Mouse (Mus musculus) CH12.LX (cell line): ENCODE results near the gene Nsdhl. TPM values are rescaled to one million over a fixed set of nuclear protein-coding genes. Genes with fewer than 3 reads are reported as not detected.

Experiments
- DNase-seq: peaks from one replicate; pipeline ENCODE4 v3.0.0-alpha.2; 2013; ENCODE audit errors: extremely low read depth
- H3K27ac ChIP-seq: 2 replicates; pipeline ENCODE4 v1.5.1; 2012; ENCODE audit warnings: low read depth, mild to moderate bottlenecking, control low read depth, moderate library complexity; ENCODE audit not compliant: insufficient read depth
- H3K27me3 ChIP-seq: replicated peaks from 2 replicates; pipeline ENCODE3; 2012; ENCODE audit warnings: inconsistent platforms
- H3K36me3 ChIP-seq, 2 experiments: replicated peaks in 1 of 2; 2 replicates each; pipeline versions ENCODE3 to v1.6.1; 2012; ENCODE audit warnings: inconsistent platforms in 1 of 2, low read length in 1 of 2, mild to moderate bottlenecking in 1 of 2, mixed read lengths in 1 of 2, moderate library complexity in 1 of 2; ENCODE audit not compliant: control insufficient read depth in 1 of 2, insufficient read depth in 1 of 2
- H3K4me1 ChIP-seq, 2 experiments: 2 replicates each; pipeline ENCODE4 v1.6.1; 2012; ENCODE audit warnings: inconsistent platforms in 1 of 2, moderate library complexity in 1 of 2; ENCODE audit not compliant: insufficient read depth in 2 of 2, control insufficient read depth in 1 of 2
- H3K4me2 ChIP-seq: 2 replicates; pipeline ENCODE4 v1.6.1; 2012; ENCODE audit warnings: low read depth, mild to moderate bottlenecking, control low read depth; ENCODE audit not compliant: poor library complexity, insufficient read depth, severe bottlenecking
- H3K4me3 ChIP-seq, 3 experiments: fragments of 150-350 bp in 1 of 3; sonication (generic) in 1 of 3; replicated peaks in 1 of 3; 2 replicates each; pipeline versions ENCODE3 to v1.5.1; 2011 to 2012; ENCODE audit warnings: low read depth in 2 of 3, low read length in 2 of 3, mild to moderate bottlenecking in 2 of 3, moderate library complexity in 2 of 3, control low read depth in 1 of 3, improper control_type of control experiment in 1 of 3, inconsistent platforms in 1 of 3, mixed read lengths in 1 of 3; ENCODE audit not compliant: poor library complexity in 1 of 3
- H3K79me2 ChIP-seq: replicated peaks from 2 replicates; pipeline ENCODE4 v1.6.1; 2012; ENCODE audit warnings: mild to moderate bottlenecking, moderate library complexity; ENCODE audit not compliant: control insufficient read depth, poor library complexity, insufficient read depth, severe bottlenecking; ENCODE audit errors: extremely low read depth
- H3K9ac ChIP-seq: 2 replicates; pipeline ENCODE4 v1.6.1; 2012; ENCODE audit warnings: low read depth, mild to moderate bottlenecking, control low read depth, moderate library complexity; ENCODE audit not compliant: insufficient read depth
- H3K9me3 ChIP-seq: replicated peaks from 2 replicates; pipeline ENCODE3; 2012; ENCODE audit warnings: low read length, inconsistent platforms, mixed read lengths
- BHLHE40 ChIP-seq: IDR thresholded peaks from 2 replicates; pipeline ENCODE4 v1.6.1; 2011; ENCODE audit warnings: mild to moderate bottlenecking, low read depth, low read length, improper control_type of control experiment
- CTCF ChIP-seq, 2 experiments: IDR thresholded peaks in 1 of 2; conservative IDR thresholded peaks in 1 of 2; 2 replicates each; pipeline ENCODE4 v1.5.1; 2011 to 2012; ENCODE audit warnings: low read depth in 2 of 2, low read length in 2 of 2, improper control_type of control experiment in 1 of 2, inconsistent platforms in 1 of 2, mild to moderate bottlenecking in 1 of 2, moderate library complexity in 1 of 2
- ELF1 ChIP-seq: IDR thresholded peaks from 2 replicates; pipeline ENCODE4 v1.6.1; 2014; ENCODE audit warnings: low read depth, mild to moderate bottlenecking, inconsistent platforms, low read length, improper control_type of control experiment
- JUND ChIP-seq: conservative IDR thresholded peaks from 2 replicates; pipeline ENCODE4 v1.6.1; 2011; ENCODE audit warnings: low read depth, low read length, improper control_type of control experiment
- MAFK ChIP-seq: IDR thresholded peaks from 2 replicates; pipeline ENCODE4 v1.6.1; 2011; ENCODE audit warnings: low read length, improper control_type of control experiment; ENCODE audit not compliant: insufficient replicate concordance
- MAX ChIP-seq: IDR thresholded peaks from 2 replicates; pipeline ENCODE4 v1.6.1; 2011; ENCODE audit warnings: low read length, improper control_type of control experiment
- MAZ ChIP-seq: IDR thresholded peaks from 2 replicates; pipeline ENCODE4 v1.6.1; 2012; ENCODE audit warnings: low read depth, mild to moderate bottlenecking, inconsistent platforms, low read length, improper control_type of control experiment, moderate library complexity
- MXI1 ChIP-seq: IDR thresholded peaks from 2 replicates; pipeline ENCODE4 v1.6.1; 2011; ENCODE audit warnings: mild to moderate bottlenecking, low read depth, low read length, improper control_type of control experiment
- MYC ChIP-seq: IDR thresholded peaks from 2 replicates; pipeline ENCODE4 v1.6.1; 2011; ENCODE audit warnings: low read depth, mild to moderate bottlenecking, improper control_type of control experiment, low read length
- PAX5 ChIP-seq: IDR thresholded peaks from 2 replicates; pipeline ENCODE4 v1.6.1; 2012; ENCODE audit warnings: low read length, inconsistent platforms, mixed read lengths
- RAD21 ChIP-seq: IDR thresholded peaks from 2 replicates; pipeline ENCODE4 v1.6.1; 2011; ENCODE audit warnings: low read depth, mild to moderate bottlenecking, low read length, improper control_type of control experiment, moderate library complexity
- SIN3A ChIP-seq: IDR thresholded peaks from 2 replicates; pipeline ENCODE4 v1.6.1; 2012; ENCODE audit warnings: low read length, improper control_type of control experiment, inconsistent platforms
- USF2 ChIP-seq: conservative IDR thresholded peaks from 2 replicates; pipeline ENCODE4 v1.6.1; 2011; ENCODE audit warnings: low read depth, low read length, improper control_type of control experiment
- ZC3H11A ChIP-seq: IDR thresholded peaks from 2 replicates; pipeline ENCODE4 v1.6.1; 2012; ENCODE audit warnings: low read depth, mild to moderate bottlenecking, inconsistent platforms, low read length, improper control_type of control experiment
- ZMIZ1 ChIP-seq: IDR thresholded peaks from 2 replicates; pipeline ENCODE4 v1.6.1; 2012; ENCODE audit warnings: low read depth, mild to moderate bottlenecking, inconsistent platforms, low read length, improper control_type of control experiment
- dilution Hi-C: fragments of 300-500 bp; cut with MboI; formaldehyde crosslinking; loops from 2 replicates; pipeline ENCODE4 v1.14.3; 2020; ENCODE audit warnings: low sequenced_read_pairs; ENCODE audit not compliant: extremely low pct_unique_long_range_greater_than_20kb, extremely low pct_ligation_motif_present
- in situ Hi-C: fragments of 300-500 bp; cut with MboI; formaldehyde crosslinking; loops from 3 replicates; pipeline ENCODE4 v1.14.3; 2019; ENCODE audit warnings: low sequenced_read_pairs, low pct_ligation_motif_present, low pct_unique_long_range_greater_than_20kb, mixed read lengths
- polyA plus RNA-seq: library from polyadenylated mRNA; unstranded; fragments of >175 nt; gene quantifications from 2 replicates; pipeline ENCODE4 v1.2.1, GENCODE M21; 2012; ENCODE audit warnings: low read depth; ENCODE audit not compliant: insufficient read length
- total RNA-seq, 2 experiments: library from RNA; depleted of rRNA; stranded (reverse); fragments of 300-350 nt in 1 of 2; fragments of >200 nt in 1 of 2; gene quantifications; 2 replicates each; pipeline ENCODE4 v1.2.3; 2012 to 2014

Nsdhl gene
- total and polyA plus RNA-seq, 3 experiments = 7.0 to 20.0 (median 17.8) TPM

DNA sequence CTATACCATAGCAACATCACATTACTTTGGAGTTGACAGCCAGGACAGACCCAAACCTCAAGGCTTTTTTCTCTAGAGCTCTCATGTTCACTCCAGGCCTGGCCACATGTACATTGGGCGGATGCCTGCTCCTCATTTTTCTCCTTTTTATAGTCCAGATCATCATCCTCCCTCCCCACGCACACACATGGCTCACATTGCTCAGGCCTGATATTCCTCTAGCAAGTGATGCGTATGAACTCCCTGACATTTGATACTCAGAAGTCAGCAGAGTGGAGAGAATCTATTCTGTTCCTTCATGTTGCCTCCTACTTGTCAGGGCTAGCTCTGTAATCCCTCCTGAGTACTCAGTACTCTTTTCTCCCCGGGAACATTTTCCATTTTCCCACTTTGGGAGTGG, 38.1 kb downstream of the Nsdhl start:
- Histone ChIP-seq H3K4me3 (no peak overlapping the region), H3K79me2 (no peaks in the 10 kb centered on the region), H3K4me2 (no peak overlapping the region), H3K4me1 (peaks cover 0 to 3% of the 10 kb centered on the region in 2 experiments; a peak in 1 of 4 replicates), H3K9ac (no peak overlapping the region), H3K27ac (no peak overlapping the region), H3K9me3 (no peaks in the 10 kb centered on the region), H3K27me3 (no peaks in the 10 kb centered on the region), H3K36me3 (peaks cover 16 to 76% of the 10 kb centered on the region in 2 experiments)
- in situ Hi-C loops (no loop called here), dilution Hi-C loops (no loop called here)
- TF ChIP-seq SIN3A (no peak), MAZ (no peak), MAFK (no peak), ZMIZ1 (no peak), RAD21 (no peak)
- no peak for DNase-seq

DNA sequence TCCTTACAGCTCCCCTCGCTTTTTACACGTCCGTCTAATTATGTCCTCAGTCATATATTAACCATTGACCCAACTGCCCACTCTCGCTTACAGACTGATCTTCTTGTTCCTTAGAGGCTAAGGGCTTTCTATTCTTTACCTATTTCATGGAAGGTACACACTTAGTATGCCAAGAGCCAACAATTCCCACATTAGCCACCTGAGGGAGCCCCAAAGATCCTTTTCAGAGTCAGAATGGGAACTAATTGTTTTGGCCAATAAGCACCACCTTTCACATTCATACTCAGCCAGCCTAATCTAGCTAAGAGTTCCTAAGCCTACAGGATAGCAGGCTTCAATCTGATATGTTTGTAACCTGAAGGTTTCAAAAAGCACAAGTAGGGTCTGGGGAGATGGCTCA, 42.1 kb downstream of the Nsdhl start:
- no peaks in the 10 kb centered on the region for H3K9me3 ChIP-seq
- in situ Hi-C loops (no loop called here), dilution Hi-C loops (no loop called here)
- H3K4me1 ChIP-seq = peaks cover 6 to 24% of the 10 kb centered on the region in 2 experiments; a peak in 3 of 4 replicates
- TF ChIP-seq RAD21 = peak; percentile 25
- TF ChIP-seq ELF1 = no peak
- TF ChIP-seq MXI1 = no peak
- TF ChIP-seq USF2 = no peak
- TF ChIP-seq MAZ = no peak
- no peak for TF ChIP-seq MYC
- TF ChIP-seq CTCF (conservative IDR thresholded peaks at IDR 0.05 in 1 of 2, IDR thresholded peaks at IDR 0.05 in 1 of 2; ENCODE audit: low read depth in 2 of 2, low read length in 2 of 2) = peak; percentile 7 to 52; a peak in 2 of 4 replicates
- TF ChIP-seq JUND = no peak
- TF ChIP-seq ZC3H11A = no peak
- H3K36me3 ChIP-seq = peaks cover 13 to 52% of the 10 kb centered on the region in 2 experiments
- DNase-seq = peak; percentile 29
- H3K79me2 ChIP-seq = no peaks in the 10 kb centered on the region
- no peak overlapping the region for H3K4me2 ChIP-seq
- no peak overlapping the region for H3K27ac ChIP-seq
- no peaks in the 10 kb centered on the region for H3K27me3 ChIP-seq
- no peak overlapping the region for H3K9ac ChIP-seq
- H3K4me3 ChIP-seq = no peak overlapping the region

DNA sequence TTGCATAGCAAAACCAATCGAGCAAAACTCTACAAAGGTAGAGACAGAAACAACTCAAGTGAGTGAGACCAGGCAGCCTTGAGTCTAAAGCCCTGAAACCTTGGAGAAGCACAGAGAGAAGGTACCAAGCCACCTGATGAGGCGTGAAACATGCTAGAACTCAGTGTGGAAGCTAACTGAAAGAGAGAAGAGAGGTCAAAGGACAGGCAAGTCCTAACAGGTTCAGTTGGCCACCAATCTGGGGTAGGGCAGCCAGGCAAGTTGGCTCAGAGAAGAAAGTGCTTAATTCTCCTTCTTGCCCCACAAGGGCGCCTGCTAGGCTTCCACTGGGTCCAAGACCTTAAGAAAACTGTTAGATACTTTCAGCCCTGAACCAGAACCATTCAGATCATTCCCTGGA, 43.2 kb downstream of the Nsdhl start:
- Histone ChIP-seq H3K9ac (no peak overlapping the region), H3K4me2 (no peak overlapping the region)
- in situ Hi-C loops = no loop called here
- TF ChIP-seq BHLHE40 (no peak), MAX (no peak), PAX5 (no peak)
- TF ChIP-seq, all 38 proteins: peak for 0
- no peaks in the 10 kb centered on the region for H3K9me3 ChIP-seq
- H3K27me3 ChIP-seq = no peaks in the 10 kb centered on the region
- H3K79me2 ChIP-seq = no peaks in the 10 kb centered on the region
- no peak overlapping the region for H3K27ac ChIP-seq
- DNase-seq = no peak
- dilution Hi-C loops = no loop called here
- H3K4me3 ChIP-seq = no peak overlapping the region
- H3K4me1 ChIP-seq = peaks cover 6 to 24% of the 10 kb centered on the region in 2 experiments; a peak in 3 of 4 replicates
- peaks cover 13 to 41% of the 10 kb centered on the region in 2 experiments for H3K36me3 ChIP-seq
